Mouse (Mus musculus): Measurements from ENCODE around the gene Baz1a. TPM values are rescaled to one million over a fixed set of nuclear protein-coding genes. Genes with fewer than 3 reads are reported as not detected.

The Baz1a gene
- total and polyA plus RNA-seq, 3 experiments = 41.7 to 95.0 (median 56.0) TPM

DNA sequence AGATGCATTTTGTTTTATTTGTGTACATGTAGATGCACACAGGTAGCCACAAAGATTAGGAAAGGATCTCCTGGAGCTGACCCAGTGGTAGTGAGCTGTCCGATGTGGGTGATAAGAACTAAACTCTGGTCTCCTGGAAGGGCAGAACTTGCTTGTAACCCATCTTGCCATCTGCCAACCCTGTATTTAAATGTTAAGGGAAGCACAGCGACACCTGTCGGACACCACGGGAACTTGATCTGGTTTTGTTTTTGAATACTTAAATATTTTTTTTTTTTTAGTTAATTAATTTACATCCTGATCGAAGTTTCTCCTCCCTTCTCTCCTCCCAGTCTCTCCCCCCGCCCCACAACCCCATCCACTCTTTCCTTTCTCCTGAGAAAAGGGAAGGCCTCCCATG is 134.5 kb downstream of the Baz1a start:
- Histone ChIP-seq H3K9me3 (replicated peaks; ENCODE audit: low read length) (peaks cover 3% of the 10 kb centered on the region), H3K27ac (ENCODE audit: insufficient read depth, low read depth) (no peak overlapping the region), H3K36me3 (replicated peaks in 1 of 2; ENCODE audit: control insufficient read depth in 1 of 2, insufficient read depth in 1 of 2, low read length in 1 of 2) (no peaks in the 10 kb centered on the region), H3K27me3 (replicated peaks) (no peaks in the 10 kb centered on the region), H3K4me1 (ENCODE audit: control insufficient read depth in 1 of 2, insufficient read depth in 2 of 2) (peaks cover 0 to 6% of the 10 kb centered on the region in 2 experiments; a peak in 1 of 4 replicates), H3K4me2 (ENCODE audit: insufficient read depth, low read depth, poor library complexity, severe bottlenecking) (no peak overlapping the region), H3K79me2 (replicated peaks; ENCODE audit: control insufficient read depth, extremely low read depth, insufficient read depth, poor library complexity, severe bottlenecking) (no peaks in the 10 kb centered on the region), H3K4me3 (replicated peaks in 1 of 3; ENCODE audit: low read depth in 2 of 3, low read length in 2 of 3, poor library complexity in 1 of 3) (no peak overlapping the region), H3K9ac (ENCODE audit: insufficient read depth, low read depth) (no peak overlapping the region)
- TF ChIP-seq EP300 (IDR thresholded peaks at IDR 0.05; ENCODE audit: low read length) = no peak
- TF ChIP-seq ETS1 (conservative IDR thresholded peaks at IDR 0.05; ENCODE audit: low read depth, low read length) = no peak
- TF ChIP-seq TBP (conservative IDR thresholded peaks at IDR 0.05; ENCODE audit: low read depth, low read length) = no peak
- no peak for TF ChIP-seq NRF1 (IDR thresholded peaks at IDR 0.05; ENCODE audit: low read depth, low read length)
- TF ChIP-seq CTCF (conservative IDR thresholded peaks at IDR 0.05 in 1 of 2, IDR thresholded peaks at IDR 0.05 in 1 of 2; ENCODE audit: low read depth in 2 of 2, low read length in 2 of 2) = peak; percentile 82
- no peak for TF ChIP-seq E2F4 (IDR thresholded peaks at IDR 0.05; ENCODE audit: insufficient replicate concordance, low read depth, low read length)
- TF ChIP-seq POLR2A (IDR thresholded peaks at IDR 0.05; ENCODE audit: low read depth, low read length) = no peak
- peak; percentile 88 for TF ChIP-seq ZNF384 (IDR thresholded peaks at IDR 0.05; ENCODE audit: low read depth, low read length)
- TF ChIP-seq JUND (conservative IDR thresholded peaks at IDR 0.05; ENCODE audit: low read depth, low read length) = peak; percentile 44
- no peak for TF ChIP-seq MXI1 (IDR thresholded peaks at IDR 0.05; ENCODE audit: low read depth, low read length)
- TF ChIP-seq ZC3H11A (IDR thresholded peaks at IDR 0.05; ENCODE audit: low read depth, low read length) = no peak
- no peak for TF ChIP-seq PAX5 (IDR thresholded peaks at IDR 0.05; ENCODE audit: low read length)
- TF ChIP-seq RAD21 (IDR thresholded peaks at IDR 0.05; ENCODE audit: low read depth, low read length) = peak; percentile 58
- TF ChIP-seq MYC (IDR thresholded peaks at IDR 0.05; ENCODE audit: low read depth, low read length) = no peak
- no peak for TF ChIP-seq BHLHE40 (IDR thresholded peaks at IDR 0.05; ENCODE audit: low read depth, low read length)
- TF ChIP-seq MAZ (IDR thresholded peaks at IDR 0.05; ENCODE audit: low read depth, low read length) = no peak
- TF ChIP-seq MEF2A (IDR thresholded peaks at IDR 0.05; ENCODE audit: borderline replicate concordance, low read depth, low read length) = no peak
- no peak for TF ChIP-seq TCF12 (IDR thresholded peaks at IDR 0.05; ENCODE audit: low read depth, low read length)
- no peak for TF ChIP-seq SIN3A (IDR thresholded peaks at IDR 0.05; ENCODE audit: low read length)
- no peak for TF ChIP-seq ZKSCAN1 (IDR thresholded peaks at IDR 0.05; ENCODE audit: borderline replicate concordance, low read depth, low read length)
- TF ChIP-seq UBTF (IDR thresholded peaks at IDR 0.05; ENCODE audit: low read depth, low read length) = no peak
- no peak for TF ChIP-seq USF1 (IDR thresholded peaks at IDR 0.05; ENCODE audit: low read depth, low read length)
- no peak for TF ChIP-seq NELFE (IDR thresholded peaks at IDR 0.05; ENCODE audit: low read depth, low read length)
- no peak for TF ChIP-seq ZMIZ1 (IDR thresholded peaks at IDR 0.05; ENCODE audit: low read depth, low read length)
- TF ChIP-seq CHD2 (IDR thresholded peaks at IDR 0.05; ENCODE audit: low read length) = no peak
- no peak for TF ChIP-seq MAFK (IDR thresholded peaks at IDR 0.05; ENCODE audit: insufficient replicate concordance, low read length)
- TF ChIP-seq KAT2A (IDR thresholded peaks at IDR 0.05; ENCODE audit: insufficient replicate concordance, low read length) = no peak
- TF ChIP-seq RCOR1 (conservative IDR thresholded peaks at IDR 0.05; ENCODE audit: low read depth, low read length) = no peak
- peak; percentile 75 for TF ChIP-seq SMC3 (IDR thresholded peaks at IDR 0.05; ENCODE audit: low read depth, low read length)
- TF ChIP-seq MAX (IDR thresholded peaks at IDR 0.05; ENCODE audit: low read length) = no peak
- no peak for TF ChIP-seq USF2 (conservative IDR thresholded peaks at IDR 0.05; ENCODE audit: low read depth, low read length)
- TF ChIP-seq HCFC1 (IDR thresholded peaks at IDR 0.05; ENCODE audit: low read depth, low read length) = no peak
- TF ChIP-seq POLR2AphosphoS2 (IDR thresholded peaks at IDR 0.05; ENCODE audit: low read depth, low read length) = no peak
- dilution Hi-C loops (cut with MboI; ENCODE audit: extremely low pct_ligation_motif_present, extremely low pct_unique_long_range_greater_than_20kb, low sequenced_read_pairs) (no loop called here), in situ Hi-C loops (cut with MboI; ENCODE audit: low pct_ligation_motif_present, low pct_unique_long_range_greater_than_20kb, low sequenced_read_pairs) (loop anchor here (5.0 kb wide), 1 partner anchor 42 kb away; no protein-coding TSS in a partner anchor)
- peak; percentile 71 for DNase-seq (ENCODE audit: extremely low read depth)
